Mouse (Mus musculus): ENCODE measurements around the gene Galnt16. TPM values are rescaled to one million over a fixed set of nuclear protein-coding genes. Genes with fewer than 3 reads are reported as not detected.

Gene Galnt16
- total and polyA plus RNA-seq, 2 experiments from 2014 or later: 28.2 to 67.9 TPM

DNA sequence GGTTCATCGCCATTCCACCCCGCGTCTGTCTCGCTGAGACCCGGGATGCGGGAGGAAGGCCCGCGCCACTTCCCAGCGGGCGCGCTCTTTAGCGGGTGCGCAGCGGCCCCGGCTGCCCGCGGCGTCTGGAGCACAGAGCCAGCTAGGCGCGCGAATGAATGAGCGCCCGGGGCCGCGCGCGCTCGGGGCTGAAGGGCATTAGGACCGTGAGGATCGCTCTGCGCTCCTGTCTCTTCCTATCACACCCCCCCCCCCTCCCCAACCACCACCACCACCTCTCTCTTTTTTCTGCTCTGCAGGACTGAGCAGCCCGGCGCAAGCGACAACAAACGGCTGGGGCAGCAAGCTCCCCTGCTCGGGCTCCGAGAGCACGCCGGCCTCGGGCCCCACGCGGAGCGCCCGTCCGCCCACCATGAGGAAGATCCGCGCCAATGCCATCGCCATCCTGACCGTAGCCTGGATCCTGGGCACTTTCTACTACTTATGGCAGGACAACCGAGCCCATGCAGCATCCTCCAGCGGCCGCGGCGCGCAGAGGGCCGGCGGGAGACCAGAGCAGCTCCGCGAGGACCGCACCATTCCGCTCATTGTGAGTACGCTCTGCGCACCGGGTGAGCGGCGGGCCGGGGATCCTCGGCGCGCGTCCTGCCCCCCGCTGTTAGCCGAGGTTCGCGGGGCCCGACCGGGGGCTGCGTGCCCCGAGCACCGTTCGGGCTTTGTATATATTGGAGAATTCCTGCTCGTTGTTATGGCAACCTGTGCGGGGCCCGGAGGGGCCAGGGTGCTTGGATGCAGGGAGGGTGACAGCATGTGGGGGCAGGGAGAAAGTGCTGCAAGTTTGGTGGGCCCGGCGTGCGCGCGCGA is 912 bp downstream of the Galnt16 start:
- Histone ChIP-seq H3K27me3 (ENCODE audit: insufficient read depth, low read length) (0 out of 2 replicates have a peak, but pooled peaks cover 6% of the 10 kb centered on the region), H3K36me3 (ENCODE audit: insufficient read depth, low read length) (no peaks in the 10 kb centered on the region), H3K4me3 (ENCODE audit: low read length) (peak overlapping the region; percentile 73), H3K4me2 (ENCODE audit: low read depth, low read length) (peak overlapping the region; percentile 90), H3K27ac (peak overlapping the region; percentile 75), H3K9me3 (ENCODE audit: low read length) (no peaks in the 10 kb centered on the region), H3K4me1 (ENCODE audit: insufficient read depth, low read length) (peaks cover 13% of the 10 kb centered on the region; the same call in 1 of the 2 replicates), H3K9ac (replicated peaks; ENCODE audit: low read length) (peak overlapping the region; percentile 61)
- no peak for TF ChIP-seq CTCF (IDR thresholded peaks at IDR 0.05; ENCODE audit: low read depth)
- under 1% methylated on average over 88 of the region's 90 CpGs for WGBS
- DNase-seq (ENCODE audit: low spot score): peak; percentile 83
- ATAC-seq: peak; percentile 79

DNA sequence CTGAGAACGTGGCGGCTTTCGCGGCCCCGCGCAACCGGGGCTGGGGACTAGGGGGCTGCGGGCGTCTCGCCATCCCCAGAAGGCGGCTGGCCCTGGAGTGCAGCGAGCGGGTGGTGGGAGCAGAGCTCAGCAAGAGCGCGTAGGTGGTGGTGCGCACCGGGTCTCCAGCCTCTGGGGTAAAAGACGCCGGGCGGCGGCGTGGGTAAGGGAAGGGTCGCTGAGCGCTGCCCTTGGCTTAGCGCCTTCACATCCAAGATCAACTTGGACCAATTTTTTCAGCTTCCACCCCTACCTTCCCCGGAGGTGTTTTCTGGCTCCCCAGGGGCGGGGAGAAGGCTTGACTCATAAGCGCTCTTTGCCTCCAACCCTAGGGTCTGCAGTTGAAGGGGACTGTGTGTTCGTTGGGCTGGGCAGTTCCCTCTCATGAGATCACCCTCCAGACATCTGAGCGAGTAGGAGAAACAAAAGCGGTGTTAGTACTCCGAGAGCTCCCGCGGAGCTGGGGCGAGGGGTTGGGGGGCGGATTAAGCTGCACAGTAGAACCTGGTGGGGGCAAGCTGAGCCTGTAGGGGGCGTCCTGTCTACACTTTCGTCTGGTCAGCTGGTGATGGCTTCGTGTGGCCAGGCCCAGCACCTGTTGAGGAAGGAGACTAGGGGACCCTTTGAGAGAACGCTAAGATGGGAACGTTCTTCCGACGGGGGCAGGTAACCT is 1.7 kb downstream of the Galnt16 start:
- TF ChIP-seq CTCF (IDR thresholded peaks at IDR 0.05; ENCODE audit: low read depth): peak; percentile 66
- under 1% methylated on average over 39 of the region's 43 CpGs for WGBS
- Histone ChIP-seq H3K27ac (peak overlapping the region; percentile 75), H3K4me3 (ENCODE audit: low read length) (peak overlapping the region; percentile 73), H3K9me3 (ENCODE audit: low read length) (no peaks in the 10 kb centered on the region), H3K9ac (replicated peaks; ENCODE audit: low read length) (peak overlapping the region; percentile 61), H3K4me2 (ENCODE audit: low read depth, low read length) (peak overlapping the region; percentile 90), H3K27me3 (ENCODE audit: insufficient read depth, low read length) (0 out of 2 replicates have a peak, but pooled peaks cover 5% of the 10 kb centered on the region), H3K4me1 (ENCODE audit: insufficient read depth, low read length) (peaks cover 13% of the 10 kb centered on the region; the same call in 1 of the 2 replicates), H3K36me3 (ENCODE audit: insufficient read depth, low read length) (no peaks in the 10 kb centered on the region)
- peak; percentile 86 for DNase-seq (ENCODE audit: low spot score)
- ATAC-seq: peak; percentile 53; the same call in 1 of the 2 replicates

DNA sequence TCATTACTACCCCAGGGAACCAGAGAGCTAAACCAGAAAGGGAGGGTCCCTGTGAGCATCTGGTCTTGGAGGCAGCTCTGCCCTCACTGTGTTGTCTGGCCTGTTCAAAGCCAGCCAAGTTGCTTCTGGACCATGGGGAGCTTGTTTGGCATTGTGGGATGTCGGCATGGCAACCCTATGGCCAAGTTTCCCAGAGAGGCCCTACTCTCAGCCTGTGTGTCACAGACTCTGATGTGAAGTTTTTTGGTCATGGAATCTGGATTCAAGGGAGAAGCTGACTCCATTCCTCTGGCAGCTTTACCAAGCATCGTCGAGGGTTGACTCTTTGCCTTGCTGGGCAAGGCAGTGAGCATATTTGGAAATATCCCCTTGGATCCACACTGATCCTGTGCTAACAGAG is 3.9 kb downstream of the Galnt16 start:
- H3K9ac ChIP-seq (replicated peaks; ENCODE audit: low read length): no peak overlapping the region
- no peaks in the 10 kb centered on the region for H3K9me3 ChIP-seq (ENCODE audit: low read length)
- H3K36me3 ChIP-seq (ENCODE audit: insufficient read depth, low read length): no peaks in the 10 kb centered on the region
- 34% methylated on average over 3 of the region's 3 CpGs for WGBS
- H3K4me1 ChIP-seq (ENCODE audit: insufficient read depth, low read length): peaks cover 22% of the 10 kb centered on the region; the same call in 1 of the 2 replicates
- no peak for TF ChIP-seq CTCF (IDR thresholded peaks at IDR 0.05; ENCODE audit: low read depth)
- H3K27me3 ChIP-seq (ENCODE audit: insufficient read depth, low read length): no peaks in the 10 kb centered on the region
- ATAC-seq: peak; percentile 45
- no peak overlapping the region for H3K4me2 ChIP-seq (ENCODE audit: low read depth, low read length)
- DNase-seq (ENCODE audit: low spot score): peak; percentile 72
- H3K27ac ChIP-seq: 0 out of 2 replicates have a peak overlapping the region, but pooled peaks have one; percentile 20
- H3K4me3 ChIP-seq (ENCODE audit: low read length): no peak overlapping the region

DNA sequence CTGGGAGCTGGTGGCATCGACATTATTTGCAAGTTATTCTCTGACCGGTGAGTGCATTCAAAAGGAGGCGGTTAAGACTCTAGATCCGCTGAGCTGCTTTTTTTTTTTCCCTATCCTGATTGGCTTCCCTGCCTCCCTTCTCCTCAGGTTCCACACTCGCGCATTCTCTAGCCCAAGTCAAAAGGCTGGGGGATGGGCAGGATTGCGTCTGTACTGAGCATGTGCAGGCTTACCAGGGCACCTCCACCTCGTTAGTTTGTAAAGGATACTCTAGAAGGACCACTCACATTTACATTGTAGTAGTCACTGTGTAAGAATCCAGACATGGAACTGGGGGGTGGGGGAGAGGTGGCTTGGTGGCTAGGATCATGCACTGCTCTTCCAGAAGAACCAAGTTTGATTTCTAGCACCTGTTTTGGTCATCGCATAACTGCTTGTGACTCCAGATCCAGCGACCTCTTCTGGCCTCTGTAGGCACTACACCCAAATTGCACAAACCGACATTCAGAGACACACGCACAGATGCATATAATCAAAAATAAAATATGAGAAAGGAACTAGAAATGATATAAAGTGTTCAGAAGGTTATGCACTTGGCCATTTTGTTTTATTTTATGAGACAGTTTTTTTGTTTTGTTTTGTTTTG is 6.3 kb downstream of the Galnt16 start:
- H3K9me3 ChIP-seq (ENCODE audit: low read length): no peaks in the 10 kb centered on the region

DNA sequence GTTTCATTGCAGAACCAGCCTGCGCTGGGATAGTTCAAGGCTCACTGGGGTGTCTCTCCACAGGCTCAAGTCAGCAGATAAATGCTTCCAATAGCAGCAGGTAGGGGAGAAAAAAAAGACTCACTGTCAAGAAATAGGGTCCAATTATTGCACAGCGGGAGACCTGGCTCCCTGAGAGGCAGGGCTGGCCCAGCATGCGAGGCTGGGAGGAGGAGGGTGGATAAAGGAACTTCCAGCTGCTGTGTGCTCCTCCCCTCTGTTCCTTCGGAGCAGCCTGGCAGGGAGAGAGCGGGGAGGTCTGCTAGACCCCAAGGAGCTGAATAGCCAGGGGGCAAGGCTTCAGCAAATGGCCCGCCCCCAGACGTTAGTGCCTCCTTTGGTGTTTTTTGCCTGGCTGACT is 7.4 kb downstream of the Galnt16 start:
- no peaks in the 10 kb centered on the region for H3K9me3 ChIP-seq (ENCODE audit: low read length)
- ATAC-seq: no peak
- H3K4me3 ChIP-seq (ENCODE audit: low read length): no peak overlapping the region
- 15% methylated on average over 7 of the region's 7 CpGs for WGBS
- no peaks in the 10 kb centered on the region for H3K36me3 ChIP-seq (ENCODE audit: insufficient read depth, low read length)
- no peaks in the 10 kb centered on the region for H3K27me3 ChIP-seq (ENCODE audit: insufficient read depth, low read length)
- peak; percentile 33 for DNase-seq (ENCODE audit: low spot score)
- peaks cover 18% of the 10 kb centered on the region; the same call in 1 of the 2 replicates for H3K4me1 ChIP-seq (ENCODE audit: insufficient read depth, low read length)
- H3K27ac ChIP-seq: no peak overlapping the region
- no peak overlapping the region for H3K9ac ChIP-seq (replicated peaks; ENCODE audit: low read length)
- no peak for TF ChIP-seq CTCF (IDR thresholded peaks at IDR 0.05; ENCODE audit: low read depth)
- no peak overlapping the region for H3K4me2 ChIP-seq (ENCODE audit: low read depth, low read length)

More for the DNA sequence above, 6.3 kb downstream of the Galnt16 start:
- whole genome bisulfite sequencing: 38% methylated on average over 12 of the region's 12 CpGs
- no peak overlapping the region for H3K4me3 ChIP-seq (ENCODE audit: low read length)
- H3K27me3 ChIP-seq (ENCODE audit: insufficient read depth, low read length): no peaks in the 10 kb centered on the region
- no peak for DNase-seq (ENCODE audit: low spot score)
- peak; percentile 43 for TF ChIP-seq CTCF (IDR thresholded peaks at IDR 0.05; ENCODE audit: low read depth)
- peaks cover 22% of the 10 kb centered on the region; the same call in 1 of the 2 replicates for H3K4me1 ChIP-seq (ENCODE audit: insufficient read depth, low read length)
- no peak overlapping the region for H3K9ac ChIP-seq (replicated peaks; ENCODE audit: low read length)
- H3K4me2 ChIP-seq (ENCODE audit: low read depth, low read length): no peak overlapping the region
- H3K27ac ChIP-seq: no peak overlapping the region
- no peaks in the 10 kb centered on the region for H3K36me3 ChIP-seq (ENCODE audit: insufficient read depth, low read length)
- no peak for ATAC-seq

DNA sequence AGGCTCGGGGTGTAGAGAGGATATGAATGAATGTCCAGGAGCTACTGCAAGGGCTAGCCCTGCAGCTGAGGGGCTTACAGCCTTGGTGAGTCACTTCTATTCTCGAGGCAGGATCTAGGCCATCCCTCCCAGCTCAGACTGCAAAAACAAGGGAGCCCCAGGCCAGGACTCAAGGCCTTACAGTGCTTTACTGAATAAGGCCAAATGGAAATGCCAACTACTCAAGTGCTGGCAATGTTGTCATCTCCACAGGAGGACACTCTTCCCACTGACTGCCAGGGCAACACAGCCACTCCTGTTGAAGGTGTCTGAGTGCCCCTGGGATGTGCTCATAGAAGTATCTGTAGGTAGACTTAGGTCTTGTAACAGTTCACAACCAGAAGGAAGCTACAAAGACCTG is 8.4 kb downstream of the Galnt16 start:
- ATAC-seq: no peak
- no peaks in the 10 kb centered on the region for H3K27me3 ChIP-seq (ENCODE audit: insufficient read depth, low read length)
- DNase-seq (ENCODE audit: low spot score): no peak
- no peak overlapping the region for H3K9ac ChIP-seq (replicated peaks; ENCODE audit: low read length)
- H3K36me3 ChIP-seq (ENCODE audit: insufficient read depth, low read length): no peaks in the 10 kb centered on the region
- H3K4me3 ChIP-seq (ENCODE audit: low read length): no peak overlapping the region
- WGBS: 62% methylated on average over 2 of the region's 2 CpGs
- no peaks in the 10 kb centered on the region for H3K9me3 ChIP-seq (ENCODE audit: low read length)
- peaks cover 16% of the 10 kb centered on the region; the same call in 1 of the 2 replicates for H3K4me1 ChIP-seq (ENCODE audit: insufficient read depth, low read length)
- TF ChIP-seq CTCF (IDR thresholded peaks at IDR 0.05; ENCODE audit: low read depth): no peak
- H3K27ac ChIP-seq: no peak overlapping the region
- no peak overlapping the region for H3K4me2 ChIP-seq (ENCODE audit: low read depth, low read length)
